Mouse (Mus musculus) lung, embryonic 16.5 days (tissue): ENCODE results near the gene Ms4a18. TPM values are rescaled to one million over a fixed set of nuclear protein-coding genes. Genes with fewer than 3 reads are reported as not detected.

Source experiments
- ATAC-seq: fragments of 200-750 bp; cut with Nextera tagmentation; 2 replicates; pipeline ENCODE4 v1.8.0; 2017; ENCODE audit warnings: low read depth, mild to moderate bottlenecking, moderate library complexity
- H3K27ac ChIP-seq: fragments of 300-500 bp; sonication (generic); 2 replicates; pipeline ENCODE4 v1.5.1; 2014; ENCODE audit warnings: mild to moderate bottlenecking, control low read depth, low read length
- H3K27me3 ChIP-seq: fragments of 300-500 bp; sonication (generic); 2 replicates; pipeline ENCODE4 v1.6.1; 2014; ENCODE audit warnings: low read depth, low read length, mixed read lengths; ENCODE audit not compliant: control insufficient read depth, insufficient read depth
- H3K36me3 ChIP-seq: fragments of 300-500 bp; sonication (generic); 2 replicates; pipeline ENCODE4 v1.6.1; 2014; ENCODE audit warnings: low read length; ENCODE audit not compliant: control insufficient read depth, insufficient read depth
- H3K4me1 ChIP-seq: fragments of 300-500 bp; sonication (generic); replicated peaks from 2 replicates; pipeline ENCODE4 v1.6.1; 2014; ENCODE audit warnings: low read length, mixed read lengths; ENCODE audit not compliant: control insufficient read depth, insufficient read depth
- H3K4me2 ChIP-seq: fragments of 300-500 bp; sonication (generic); 2 replicates; pipeline ENCODE4 v1.6.1; 2014; ENCODE audit warnings: low read depth, low read length, control low read depth
- H3K4me3 ChIP-seq: fragments of 300-500 bp; sonication (generic); 2 replicates; pipeline ENCODE4 v1.5.1; 2014; ENCODE audit warnings: mild to moderate bottlenecking, low read length, control low read depth
- H3K9ac ChIP-seq: fragments of 300-500 bp; sonication (generic); 2 replicates; pipeline ENCODE4 v1.6.1; 2014; ENCODE audit warnings: low read length, control low read depth
- H3K9me3 ChIP-seq: fragments of 300-500 bp; sonication (generic); 2 replicates; pipeline ENCODE4 v1.6.1; 2016; ENCODE audit warnings: low read length; ENCODE audit not compliant: control insufficient read depth
- WGBS: fragments of 180-500 bp; shearing (Covaris S2); extraction: QIAGEN DNeasy Blood & Tissue Kit; methylation state at CpG from one replicate; pipeline ENCODE4 v1.1.7; 2014; 5-methylcytosine and 5-hydroxymethylcytosine counted together
- polyA plus RNA-seq: library from polyadenylated mRNA; unstranded; fragments of >200 nt; fragmentation: Nextera tagmentation; extraction: Ambion mirVana; gene quantifications from 2 replicates; pipeline ENCODE4 v1.2.1, GENCODE M21; 2015

Ms4a18 gene
- polyA plus RNA-seq, 1 experiment from 2014 or later = not detected

GRCm38 (mm10) chr19:10974238-10974865, 43.5 kb downstream of the Ms4a18 start, which contains the start of gene Ms4a10:
Ms4a10 (minus strand) TSS chr19:10974670.
- H3K4me3 ChIP-seq = no peak within 1 kb of the TSS
- no peaks in the 10 kb centered on the region for H3K9me3 ChIP-seq
- no peak within 1 kb of the TSS for H3K9ac ChIP-seq
- no peak within 1 kb of the TSS for H3K27ac ChIP-seq
- no peaks in the 10 kb centered on the region for H3K36me3 ChIP-seq
- WGBS = 7% methylated on average over 4 of the region's 4 CpGs
- peaks cover 6% of the 10 kb centered on the region for H3K4me1 ChIP-seq
- H3K27me3 ChIP-seq = no peaks in the 10 kb centered on the region
- ATAC-seq = peak; percentile 73
- no peak within 1 kb of the TSS for H3K4me2 ChIP-seq

- WGBS = 52% methylated on average over 2 of the region's 2 CpGs
- Histone ChIP-seq H3K36me3 (no peaks in the 10 kb centered on the region), H3K27ac (no peak overlapping the region), H3K9ac (no peak overlapping the region), H3K4me2 (no peak overlapping the region), H3K9me3 (no peaks in the 10 kb centered on the region), H3K27me3 (no peaks in the 10 kb centered on the region), H3K4me1 (peaks cover 6% of the 10 kb centered on the region), H3K4me3 (no peak overlapping the region)
- no peak for ATAC-seq
Observed at GRCm38 (mm10) chr19:10973187-10973586, 44.6 kb downstream of the Ms4a18 start.

GRCm38 (mm10) chr19:10972660-10973059, 45.2 kb downstream of the Ms4a18 start:
- Histone ChIP-seq H3K27ac (no peak overlapping the region), H3K36me3 (no peaks in the 10 kb centered on the region), H3K4me2 (no peak overlapping the region), H3K4me3 (no peak overlapping the region), H3K9me3 (no peaks in the 10 kb centered on the region), H3K4me1 (peaks cover 6% of the 10 kb centered on the region), H3K27me3 (no peaks in the 10 kb centered on the region), H3K9ac (no peak overlapping the region)
- ATAC-seq = no peak
- 76% methylated on average over 3 of the region's 3 CpGs for WGBS

GRCm38 (mm10) chr19:10970457-10970856, 47.4 kb downstream of the Ms4a18 start:
- no peak overlapping the region for H3K4me3 ChIP-seq
- H3K9me3 ChIP-seq = no peaks in the 10 kb centered on the region
- no peak overlapping the region for H3K9ac ChIP-seq
- H3K27ac ChIP-seq = no peak overlapping the region
- peaks cover 6% of the 10 kb centered on the region for H3K4me1 ChIP-seq
- H3K36me3 ChIP-seq = no peaks in the 10 kb centered on the region
- WGBS = 38% methylated on average over 3 of the region's 3 CpGs
- no peak overlapping the region for H3K4me2 ChIP-seq
- no peaks in the 10 kb centered on the region for H3K27me3 ChIP-seq
- ATAC-seq = no peak

GRCm38 (mm10) chr19:10968578-10968977, 49.3 kb downstream of the Ms4a18 start:
- Histone ChIP-seq H3K27me3 (no peaks in the 10 kb centered on the region), H3K36me3 (no peaks in the 10 kb centered on the region), H3K4me1 (no peaks in the 10 kb centered on the region), H3K27ac (no peak overlapping the region), H3K9ac (no peak overlapping the region), H3K4me3 (no peak overlapping the region), H3K9me3 (no peaks in the 10 kb centered on the region), H3K4me2 (no peak overlapping the region)
- no peak for ATAC-seq
- 81% methylated on average over 7 of the region's 7 CpGs for WGBS

- no peaks in the 10 kb centered on the region for H3K9me3 ChIP-seq
- no peak overlapping the region for H3K4me3 ChIP-seq
- H3K4me1 ChIP-seq = no peaks in the 10 kb centered on the region
- no peaks in the 10 kb centered on the region for H3K27me3 ChIP-seq
- no peak overlapping the region for H3K27ac ChIP-seq
- WGBS = 78% methylated on average over 7 of the region's 7 CpGs
- H3K36me3 ChIP-seq = no peaks in the 10 kb centered on the region
- no peak overlapping the region for H3K9ac ChIP-seq
- ATAC-seq = no peak
- H3K4me2 ChIP-seq = no peak overlapping the region
Observed at GRCm38 (mm10) chr19:10965721-10966120, 52.1 kb downstream of the Ms4a18 start.

- H3K4me2 ChIP-seq = no peak overlapping the region
- no peak overlapping the region for H3K27ac ChIP-seq
- ATAC-seq = no peak
- H3K4me3 ChIP-seq = no peak overlapping the region
- 0 out of 2 replicates have a peak, but pooled peaks cover 4% of the 10 kb centered on the region for H3K4me1 ChIP-seq
- no peaks in the 10 kb centered on the region for H3K36me3 ChIP-seq
- H3K9ac ChIP-seq = no peak overlapping the region
- no peaks in the 10 kb centered on the region for H3K9me3 ChIP-seq
- peaks cover 6% of the 10 kb centered on the region; the same call in 1 of the 2 replicates for H3K27me3 ChIP-seq
- 34% methylated on average over 12 of the region's 12 CpGs for WGBS
Observed at GRCm38 (mm10) chr19:10959978-10960346, 57.9 kb downstream of the Ms4a18 start.

GRCm38 (mm10) chr19:10959085-10959977, 58.5 kb downstream of the Ms4a18 start:
- peak overlapping the region; percentile 70 for H3K27ac ChIP-seq
- no peak overlapping the region for H3K4me3 ChIP-seq
- H3K9ac ChIP-seq = no peak overlapping the region
- H3K4me1 ChIP-seq = 0 out of 2 replicates have a peak, but pooled peaks cover 4% of the 10 kb centered on the region
- peaks cover 6% of the 10 kb centered on the region; the same call in 1 of the 2 replicates for H3K27me3 ChIP-seq
- no peak overlapping the region for H3K4me2 ChIP-seq
- H3K9me3 ChIP-seq = no peaks in the 10 kb centered on the region
- 18% methylated on average over 11 of the region's 11 CpGs for WGBS
- peak; percentile 87 for ATAC-seq
- H3K36me3 ChIP-seq = no peaks in the 10 kb centered on the region
